Mouse (Mus musculus) G1E-ER4 (cell line): ENCODE data around the gene Rgs16. TPM values are rescaled to one million over a fixed set of nuclear protein-coding genes. Genes with fewer than 3 reads are reported as not detected.

ENCODE experiments used
- GATA1 ChIP-seq: IDR thresholded peaks from one replicate; pipeline ENCODE4 v1.8.0; 2012; ENCODE audit warnings: low read length, inconsistent platforms
- polyA plus RNA-seq: library from polyadenylated mRNA; stranded (reverse); fragments of >175 nt; gene quantifications from 2 replicates; pipeline ENCODE4 v1.2.3, GENCODE M21; 2012

Gene Rgs16
- not detected in 2 replicates for polyA plus RNA-seq

DNA sequence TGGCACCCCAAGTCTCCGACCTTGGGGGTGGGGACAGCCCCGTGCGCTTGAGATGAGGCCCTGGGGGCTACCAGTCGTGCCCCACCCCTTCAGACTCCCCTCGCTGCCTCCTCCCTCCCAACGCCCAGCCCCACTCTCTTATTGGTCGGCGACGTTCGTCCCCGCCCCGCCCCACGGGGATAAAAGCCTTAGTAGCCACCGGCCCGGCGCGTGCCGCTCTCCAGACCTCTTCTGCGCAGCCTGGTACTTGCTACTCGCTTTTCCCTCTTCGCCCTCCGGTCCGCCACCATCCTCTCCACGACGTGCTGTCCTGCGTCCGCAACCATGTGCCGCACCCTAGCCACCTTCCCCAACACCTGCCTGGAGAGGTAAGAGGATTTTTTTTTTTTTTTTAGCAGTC lies at the start of gene Rgs16:
TSS of gene Rgs16 (plus strand) at position 205 of the 400 bp plus-strand sequence.
- TF ChIP-seq GATA1 = no peak

DNA sequence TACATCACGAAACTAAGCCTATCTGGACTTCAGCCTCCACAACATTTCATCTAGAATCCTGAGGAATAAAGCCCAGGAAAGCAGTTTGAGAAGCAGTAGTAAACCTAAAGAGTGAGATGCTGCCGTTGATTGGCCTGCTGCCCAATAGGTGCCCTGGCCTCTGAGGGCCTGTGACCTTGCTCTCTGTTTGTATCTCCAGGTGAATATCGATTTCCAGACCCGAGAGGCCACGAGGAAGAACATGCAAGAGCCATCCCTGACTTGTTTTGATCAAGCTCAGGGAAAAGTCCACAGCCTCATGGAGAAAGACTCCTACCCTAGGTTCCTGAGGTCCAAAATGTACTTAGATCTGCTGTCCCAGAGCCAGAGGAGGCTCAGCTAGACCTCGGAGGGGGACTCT lies 47.6 kb upstream of the Rgs16 start:
- no peak for TF ChIP-seq GATA1

DNA sequence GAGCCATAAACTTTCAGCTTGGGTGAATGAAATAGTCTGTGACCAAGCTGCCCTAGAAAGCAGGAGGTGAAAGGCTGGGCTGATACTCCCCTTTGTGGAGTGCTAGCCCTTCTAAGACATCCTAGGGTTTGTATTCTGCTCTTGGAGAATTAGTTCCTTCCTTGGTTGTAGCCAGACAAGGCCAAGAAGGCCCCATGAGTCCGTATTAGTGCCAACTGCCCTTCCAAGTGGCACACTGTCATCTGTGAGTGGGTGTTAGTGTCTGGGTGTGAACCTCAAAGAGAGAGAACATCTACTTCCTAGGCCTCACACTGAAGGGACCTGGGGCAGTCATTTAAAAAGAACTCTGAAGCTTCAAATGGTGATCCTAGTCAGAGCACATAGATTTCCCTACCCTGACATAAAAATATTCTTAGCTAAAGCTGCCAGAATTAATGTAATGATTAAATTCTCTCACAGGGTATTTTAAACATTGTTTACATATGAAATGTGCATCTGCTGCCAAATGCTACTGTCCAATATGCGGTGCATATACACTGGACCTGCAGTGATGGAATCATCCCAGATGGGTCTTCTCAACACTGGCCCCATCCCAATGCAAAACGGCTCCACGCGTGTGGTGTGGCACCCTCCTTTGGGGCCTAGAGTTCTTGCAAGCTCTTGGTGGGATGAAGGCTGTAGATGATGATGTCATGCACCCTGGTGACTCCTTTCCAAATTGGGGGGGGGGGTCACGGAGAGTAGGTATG lies 45.6 kb upstream of the Rgs16 start:
- no peak for TF ChIP-seq GATA1

DNA sequence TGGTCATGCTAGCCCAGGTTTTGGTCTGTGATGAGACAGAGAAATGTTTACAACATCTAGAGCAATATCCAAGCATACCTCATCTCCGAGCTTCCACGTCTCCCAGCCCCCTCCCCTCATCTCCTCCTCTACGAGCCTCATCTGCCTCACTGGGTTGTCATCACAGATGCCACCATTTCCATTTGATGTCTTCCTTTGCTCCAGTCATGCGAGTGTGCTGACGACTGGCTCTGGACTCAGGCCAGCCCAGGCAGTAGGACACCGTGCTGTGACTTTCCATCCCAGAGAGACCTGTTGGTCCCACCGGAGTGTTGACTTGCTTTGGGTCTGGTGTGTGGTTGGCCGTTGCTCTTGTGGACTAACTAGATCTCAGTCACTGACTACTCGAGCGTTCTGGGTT lies 44.8 kb upstream of the Rgs16 start:
- no peak for TF ChIP-seq GATA1

DNA sequence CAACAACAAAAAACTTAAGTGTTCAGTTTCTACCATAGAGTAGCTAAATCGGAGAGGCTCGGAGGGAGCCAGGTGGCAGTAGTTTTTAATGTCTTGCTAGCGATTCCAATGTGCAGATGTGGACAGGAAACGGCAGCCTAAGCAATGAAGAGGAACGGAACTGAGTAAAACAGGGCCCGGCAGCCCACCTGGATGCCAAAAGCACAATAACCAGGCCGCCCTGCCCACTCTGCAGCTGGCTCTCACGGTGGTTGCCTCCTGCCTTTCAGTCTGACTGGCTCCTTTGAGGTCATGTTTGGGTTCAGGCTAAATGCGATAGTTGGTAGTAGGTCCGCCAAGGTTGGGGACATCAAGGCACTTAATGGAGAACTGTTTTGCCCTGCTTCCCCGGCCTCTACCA lies 44.1 kb upstream of the Rgs16 start:
- no peak for TF ChIP-seq GATA1

DNA sequence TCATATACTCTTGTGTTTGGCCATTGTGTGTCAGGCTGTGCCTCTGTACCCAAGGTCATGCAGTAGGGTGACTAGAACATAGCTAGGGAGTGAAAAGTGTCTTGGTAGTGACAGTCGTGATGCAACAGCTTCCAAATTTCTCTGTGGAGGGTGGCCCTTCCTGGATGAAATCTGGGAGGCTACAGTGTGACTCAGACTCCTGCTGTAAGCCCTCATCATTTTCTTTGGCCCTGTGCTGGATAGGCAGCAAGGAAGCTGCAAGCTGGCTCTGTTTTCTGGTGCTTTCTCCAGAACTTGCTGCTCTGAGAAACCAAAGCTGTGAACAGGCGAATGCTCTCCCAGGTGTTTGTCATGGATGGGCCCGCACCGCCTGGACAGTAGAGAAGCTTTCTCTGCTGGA lies 43.6 kb upstream of the Rgs16 start:
- no peak for TF ChIP-seq GATA1

DNA sequence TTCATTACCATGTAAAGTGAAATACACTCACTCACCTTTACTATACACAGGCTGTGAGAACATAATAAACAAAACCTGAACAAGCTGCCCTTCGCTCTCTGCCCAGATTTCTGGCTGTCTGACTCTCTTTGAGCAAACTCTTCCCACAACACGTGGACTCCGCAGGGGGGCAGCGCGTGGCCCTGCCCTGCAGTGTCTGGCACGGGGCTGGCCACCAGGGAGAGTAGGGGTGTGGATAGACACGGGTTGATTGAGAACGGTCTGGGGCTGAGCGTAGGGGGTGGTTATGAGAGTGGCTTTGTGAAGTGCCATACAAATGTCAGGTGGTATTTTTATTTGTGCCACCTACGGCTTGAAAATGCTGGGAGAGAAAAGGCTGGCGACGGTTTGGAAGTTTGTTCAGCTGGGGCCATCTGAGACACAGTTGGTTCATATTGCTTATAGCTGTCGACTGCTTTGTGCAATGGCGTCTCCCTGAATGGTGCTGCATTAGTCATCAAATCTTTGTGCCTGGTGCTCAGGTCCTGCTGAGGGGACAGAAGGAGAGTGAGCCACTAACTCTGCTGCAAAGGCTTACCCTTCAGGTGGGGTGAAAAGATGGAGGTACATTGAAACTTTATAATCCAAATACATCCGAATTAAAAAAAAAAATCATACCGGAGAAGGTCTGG lies 42.4 kb upstream of the Rgs16 start:
- no peak for TF ChIP-seq GATA1

DNA sequence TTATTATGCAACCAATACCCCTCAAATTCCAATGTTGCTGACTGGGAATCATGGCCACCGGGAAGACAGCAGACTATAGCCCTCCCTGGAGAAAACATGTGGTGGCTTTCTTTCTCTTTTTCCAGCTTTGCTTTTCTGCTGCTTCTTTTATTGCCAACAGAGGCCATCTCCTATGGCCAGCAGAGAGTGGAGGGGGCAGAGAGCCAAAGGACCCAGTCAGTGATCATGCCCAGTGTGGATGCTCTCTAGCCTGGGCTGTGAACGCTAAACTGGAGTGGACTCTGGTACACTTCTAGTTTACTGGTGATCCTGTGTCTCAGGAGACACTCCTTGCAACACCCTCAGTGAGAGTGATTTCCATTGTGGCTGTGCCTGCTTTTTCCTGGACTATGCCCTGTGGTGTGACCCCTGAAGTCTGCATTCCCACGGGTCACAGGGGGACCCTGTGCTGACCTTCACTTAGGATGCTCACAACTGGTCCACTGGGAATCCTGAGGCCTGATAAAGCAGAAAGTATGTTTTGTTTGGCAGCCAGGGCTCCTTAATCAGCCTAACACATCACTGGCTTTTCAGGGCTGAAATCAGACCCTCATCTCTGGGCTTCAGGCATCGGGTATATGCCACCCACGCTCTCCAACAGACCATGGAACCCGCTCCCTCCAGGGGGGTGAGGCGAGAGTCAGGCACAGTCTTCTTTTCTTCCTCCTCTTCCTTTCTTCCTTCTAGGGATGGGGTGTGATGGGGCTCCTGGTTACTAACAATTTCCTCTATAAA lies 41.7 kb upstream of the Rgs16 start:
- no peak for TF ChIP-seq GATA1

DNA sequence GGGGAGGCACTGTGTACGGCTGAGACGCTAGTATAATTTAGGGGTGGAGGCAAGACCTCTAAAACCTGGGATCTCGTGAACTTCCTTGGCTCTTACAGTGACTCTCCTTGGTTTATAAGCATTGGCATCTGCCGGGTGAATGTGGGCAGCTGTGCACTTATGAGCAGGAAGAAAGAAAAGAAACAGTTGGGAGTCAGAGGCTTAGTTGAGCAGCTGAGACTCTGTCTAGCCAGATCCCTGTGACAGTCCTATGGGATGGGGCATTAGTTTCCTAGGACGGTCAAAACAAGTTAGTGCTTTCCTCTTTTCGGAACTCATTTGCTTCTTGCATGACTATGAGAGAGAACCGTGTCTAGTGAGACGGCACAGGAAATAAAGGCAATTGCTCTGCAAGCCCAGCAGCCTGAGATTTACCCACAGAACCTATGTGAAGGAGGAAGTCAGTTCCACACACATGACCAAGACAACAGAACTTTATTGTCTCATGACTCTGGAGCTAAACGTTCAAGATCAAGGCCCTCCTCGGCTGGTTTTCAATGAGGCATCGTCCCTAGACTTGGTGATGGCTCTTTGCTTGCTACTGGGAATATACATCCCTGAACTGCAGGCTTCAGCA lies 39.6 kb upstream of the Rgs16 start:
- TF ChIP-seq GATA1 = no peak

DNA sequence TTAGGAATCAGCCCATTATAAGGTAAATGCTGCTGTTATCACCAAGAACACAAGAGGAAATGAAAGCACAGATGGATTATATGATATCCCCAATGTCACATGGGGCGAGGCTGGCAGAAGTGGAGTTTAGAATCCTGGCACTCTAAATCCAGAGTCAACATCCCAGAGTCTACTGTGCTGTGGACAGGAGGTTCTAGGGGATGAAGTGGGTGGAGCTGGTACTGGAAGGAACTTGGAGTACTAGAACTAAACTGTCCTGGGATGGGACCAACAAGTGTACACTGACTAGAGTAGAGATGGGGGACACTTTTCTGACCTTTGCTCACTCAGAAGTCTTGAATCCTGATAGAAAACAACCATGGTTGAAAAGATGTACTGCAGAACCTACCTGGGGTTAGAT lies 38.7 kb upstream of the Rgs16 start:
- TF ChIP-seq GATA1 = no peak

DNA sequence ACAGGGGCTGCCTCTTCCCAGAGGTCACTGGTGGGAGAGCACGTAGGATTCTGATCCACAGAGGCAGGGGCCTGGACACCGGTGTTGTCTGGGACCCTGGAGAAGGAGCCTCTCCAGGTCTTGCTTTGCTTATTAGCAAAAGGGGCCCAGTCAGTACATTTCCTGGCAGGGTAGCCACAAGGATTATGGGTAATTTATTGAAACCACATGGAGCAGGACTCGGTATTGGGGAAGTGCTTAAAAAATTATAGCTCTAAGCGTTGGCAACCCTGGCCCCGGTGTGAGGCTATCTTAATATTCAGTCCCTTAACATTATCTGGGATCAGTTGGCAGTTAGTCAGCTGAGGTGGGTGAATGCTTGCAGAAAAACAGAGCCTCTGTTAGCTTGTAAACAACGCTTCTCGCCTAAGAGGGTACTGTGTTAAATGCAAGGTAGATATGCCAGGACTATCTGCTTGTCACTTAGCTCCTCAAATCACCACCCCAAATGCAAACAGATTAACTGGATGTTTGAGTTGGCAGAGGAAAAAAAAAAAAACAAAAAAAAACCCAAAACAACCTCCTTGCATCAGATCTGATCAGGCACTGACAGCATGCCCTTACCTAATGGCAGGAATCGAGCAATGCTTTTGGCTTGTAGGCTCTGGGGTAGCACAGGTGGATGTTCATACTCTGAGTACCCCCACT lies 37.8 kb upstream of the Rgs16 start:
- no peak for TF ChIP-seq GATA1

DNA sequence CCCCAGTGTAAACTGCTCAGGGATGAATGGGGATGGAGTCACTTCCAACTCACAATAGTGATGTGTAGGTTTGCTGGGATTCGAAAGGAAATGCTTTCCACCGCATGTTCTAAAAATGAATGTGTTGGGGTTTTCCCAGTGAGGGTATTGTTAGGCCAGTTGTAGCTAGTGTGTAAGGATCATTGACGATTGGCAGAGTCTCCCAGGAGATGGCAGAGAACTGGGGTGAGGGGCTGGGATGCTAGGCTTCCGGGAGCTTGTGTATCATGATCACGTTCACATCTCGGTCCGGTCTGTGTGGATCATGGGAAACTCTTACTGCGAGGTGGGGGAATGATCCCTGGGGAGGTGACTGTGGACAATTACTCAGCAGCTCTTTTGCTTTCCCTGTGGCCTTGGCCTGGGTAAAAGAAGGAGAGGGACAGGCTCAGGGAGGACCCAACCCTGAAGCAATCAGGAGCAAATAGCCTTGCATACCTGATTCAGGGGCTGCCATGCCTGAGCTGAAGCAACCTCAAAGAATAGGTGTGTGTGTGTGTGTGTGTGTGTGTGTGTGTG lies 37.2 kb upstream of the Rgs16 start:
- no peak for TF ChIP-seq GATA1

DNA sequence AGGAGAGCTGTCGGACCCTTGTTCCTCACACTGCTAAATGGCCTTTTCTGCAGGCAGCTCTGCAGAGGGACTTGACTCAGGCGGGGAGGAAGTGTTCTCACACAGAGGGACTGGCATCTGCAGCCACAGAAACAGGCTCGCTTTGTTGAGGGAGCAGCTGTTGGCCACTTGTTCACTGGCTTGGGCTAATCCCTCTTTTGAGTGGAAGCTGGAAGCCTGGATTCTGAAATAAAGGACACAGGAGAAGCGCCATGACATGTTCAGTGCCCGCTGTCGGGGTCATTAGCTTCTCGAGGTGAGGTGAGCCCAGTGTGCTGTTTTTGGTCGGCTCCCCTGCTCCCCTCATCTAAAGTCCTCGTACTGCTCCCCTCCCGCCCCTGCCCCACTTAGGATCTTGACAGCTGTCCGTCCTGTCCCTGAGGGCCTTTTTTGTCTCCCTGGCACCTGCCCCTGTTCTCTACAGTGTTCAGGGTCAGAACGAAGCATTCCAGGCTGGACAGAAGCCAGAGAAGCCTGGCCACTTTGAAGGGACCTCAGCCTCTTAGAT lies 36.6 kb upstream of the Rgs16 start:
- no peak for TF ChIP-seq GATA1

DNA sequence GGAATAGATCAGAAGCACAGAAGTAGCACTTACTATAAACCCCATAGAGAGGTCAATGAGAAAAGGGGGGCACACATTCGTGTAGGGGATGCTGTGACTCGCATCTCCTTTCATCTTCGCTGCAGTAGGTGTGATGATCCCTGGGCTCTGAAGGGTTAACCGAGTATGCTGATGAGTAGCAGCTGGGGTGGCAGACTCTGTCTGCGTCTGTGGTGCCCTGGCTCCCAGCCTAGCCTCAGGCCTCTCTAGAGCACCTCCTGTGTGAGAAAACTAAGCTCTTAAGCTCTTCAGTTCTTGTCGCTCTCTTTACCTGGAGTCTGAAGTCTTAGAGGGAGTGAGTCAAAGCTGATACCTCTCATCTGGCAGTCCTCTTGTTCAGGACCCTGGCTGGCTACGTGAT lies 36.0 kb upstream of the Rgs16 start:
- no peak for TF ChIP-seq GATA1

DNA sequence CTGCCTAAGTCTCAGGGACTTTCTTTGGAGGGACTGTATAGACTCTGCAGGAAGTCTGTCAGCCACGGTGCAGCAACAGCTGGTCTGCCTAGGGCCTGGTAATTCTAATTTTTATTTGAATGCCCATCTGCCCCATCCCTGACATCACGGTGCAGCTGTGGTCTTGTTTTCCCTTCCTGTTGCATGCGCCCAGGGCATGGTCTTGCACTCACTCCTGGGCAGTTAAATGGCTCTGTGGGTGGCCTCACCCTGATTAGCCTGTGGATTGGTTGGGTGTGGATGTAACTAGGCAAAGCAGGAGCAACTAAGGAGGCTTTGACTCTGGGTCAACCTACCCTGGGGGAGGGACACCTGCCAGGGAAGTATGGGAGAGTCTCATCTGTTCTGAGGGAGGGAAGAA lies 35.2 kb upstream of the Rgs16 start:
- no peak for TF ChIP-seq GATA1
